Mouse (Mus musculus): ENCODE results near the gene Itga5. TPM values are rescaled to one million over a fixed set of nuclear protein-coding genes. Genes with fewer than 3 reads are reported as not detected.

The Itga5 gene
- total RNA-seq, 2 experiments from 2014 or later: 2.8 to 4.3 TPM

DNA sequence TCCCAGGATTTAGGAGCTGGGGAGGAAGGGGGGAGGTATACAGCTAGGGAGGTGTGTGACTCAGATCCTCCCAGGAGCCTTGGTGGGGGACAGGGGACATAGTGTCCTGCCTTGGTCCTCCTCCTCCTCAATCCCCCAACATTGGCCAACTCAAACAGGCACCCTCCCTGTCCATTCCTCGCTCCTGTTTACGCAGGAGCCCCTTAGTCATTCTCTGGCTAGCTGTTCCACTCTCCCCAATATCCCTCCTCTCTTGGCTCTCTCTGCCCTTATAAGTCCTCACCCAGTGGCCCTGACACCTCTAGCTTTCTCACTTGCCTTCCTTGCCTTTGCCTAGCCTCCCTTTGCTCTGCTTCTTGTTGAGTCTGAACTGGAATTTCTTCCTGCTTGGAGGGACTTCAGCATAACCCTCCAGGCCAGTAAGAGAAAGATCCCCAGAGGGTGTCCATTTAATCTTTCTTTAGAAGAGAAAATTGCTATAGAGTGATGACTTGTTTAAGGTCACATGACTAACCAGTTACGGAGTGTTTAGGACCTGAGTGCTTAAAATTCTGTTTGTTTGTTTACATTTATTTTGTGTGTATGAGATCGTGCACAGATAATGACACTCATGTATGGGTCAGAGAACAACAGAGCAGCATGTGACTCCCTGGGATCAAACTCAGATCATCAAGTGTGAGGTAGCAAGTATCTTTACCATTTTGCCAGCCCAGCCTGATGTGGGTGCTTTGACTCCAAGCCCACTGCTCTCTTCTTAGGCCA lies 1.8 kb upstream of the Itga5 start:
- DNase-seq (ENCODE audit: low spot score in 2 of 2): no peak
- intact Hi-C loops (cut with DNase I): no loop called here

DNA sequence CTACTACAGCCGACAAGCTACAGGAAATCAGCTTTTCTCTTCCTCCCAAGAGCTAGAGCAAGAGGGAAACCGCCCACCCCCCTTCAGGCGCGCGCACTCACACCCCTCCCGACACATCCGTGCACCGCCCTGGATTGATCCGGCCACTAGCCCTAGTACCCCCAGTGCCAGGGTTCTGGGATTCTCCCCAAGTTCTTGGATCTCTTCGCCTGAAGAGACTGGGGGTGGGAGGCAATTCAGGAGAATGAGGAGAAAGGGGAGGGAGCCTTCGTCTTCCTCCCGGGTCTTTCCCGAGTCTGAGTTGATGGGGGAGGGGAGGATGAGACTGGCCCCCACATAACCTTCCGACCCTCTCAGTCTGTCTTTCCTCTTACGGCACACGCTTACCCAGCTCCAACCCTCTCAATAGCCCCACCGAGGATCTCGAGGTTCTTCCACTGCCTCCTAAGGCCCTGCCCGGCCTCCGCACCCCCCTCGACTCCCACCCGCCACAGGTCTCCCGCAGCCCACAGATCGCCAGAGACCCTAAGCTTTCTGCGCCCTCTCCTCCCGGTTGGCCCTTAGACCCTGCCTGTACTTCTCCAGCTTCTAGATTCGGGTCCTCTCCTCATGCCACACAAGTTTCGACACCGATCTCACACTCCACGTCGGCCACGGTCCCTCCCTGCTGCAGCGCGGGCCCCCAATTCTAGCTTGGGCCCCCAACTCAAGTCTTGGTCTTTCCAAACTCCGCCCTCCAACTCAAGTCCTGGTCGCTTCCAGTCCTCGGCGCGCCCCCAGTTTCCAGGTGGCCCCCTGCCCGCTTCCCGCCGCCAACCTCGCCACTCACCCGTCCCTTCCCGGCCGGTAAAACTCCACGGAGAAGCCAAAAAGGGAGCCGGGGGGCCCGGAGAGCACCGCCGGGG lies 840 bp downstream of the Itga5 start:
- DNase-seq (ENCODE audit: low spot score in 2 of 2): no peak
- intact Hi-C loops (cut with DNase I): no loop called here

DNA sequence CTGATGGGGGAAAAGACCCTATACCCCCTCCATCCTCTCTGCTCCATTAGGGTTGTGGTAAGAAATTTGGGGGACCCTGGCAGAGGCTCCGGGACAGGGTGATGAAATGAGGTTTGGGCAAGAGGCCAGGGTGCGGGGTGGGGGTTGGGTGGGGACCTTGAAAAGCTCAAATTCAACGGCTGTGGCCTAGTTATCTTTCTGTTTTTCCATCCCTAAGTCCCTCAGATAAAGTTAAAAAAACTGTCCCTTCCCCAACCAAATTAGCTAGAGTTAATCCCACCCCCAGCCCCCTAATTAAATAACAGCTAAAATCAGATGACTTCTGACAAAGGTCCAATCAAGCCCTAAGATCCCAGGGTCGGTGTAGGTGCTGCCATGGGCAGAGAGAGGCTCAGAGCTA lies 1.8 kb downstream of the Itga5 start:
- no peak for DNase-seq (ENCODE audit: low spot score in 2 of 2)
- intact Hi-C loops (cut with DNase I): no loop called here

DNA sequence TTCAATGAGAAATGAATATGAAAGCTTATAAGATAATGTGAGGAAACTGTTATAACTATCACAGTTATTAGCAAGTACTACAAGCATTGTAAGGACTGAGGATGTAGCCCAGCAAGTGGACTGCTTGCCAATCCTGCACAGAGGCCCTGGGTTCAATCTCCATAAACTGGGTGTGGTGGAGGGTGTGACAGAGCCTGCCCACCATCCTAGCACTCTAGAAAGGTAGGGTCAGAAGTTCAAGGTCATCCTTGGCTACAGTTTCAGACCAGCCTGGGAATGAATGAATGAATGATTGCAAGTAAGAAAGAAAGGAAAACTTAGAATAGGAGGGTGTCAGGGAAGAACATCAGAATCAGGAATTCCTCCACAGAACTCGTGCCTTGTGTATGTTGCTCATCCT lies 2.8 kb downstream of the Itga5 start:
- no peak for DNase-seq (ENCODE audit: low spot score in 2 of 2)
- intact Hi-C loops (cut with DNase I): no loop called here

DNA sequence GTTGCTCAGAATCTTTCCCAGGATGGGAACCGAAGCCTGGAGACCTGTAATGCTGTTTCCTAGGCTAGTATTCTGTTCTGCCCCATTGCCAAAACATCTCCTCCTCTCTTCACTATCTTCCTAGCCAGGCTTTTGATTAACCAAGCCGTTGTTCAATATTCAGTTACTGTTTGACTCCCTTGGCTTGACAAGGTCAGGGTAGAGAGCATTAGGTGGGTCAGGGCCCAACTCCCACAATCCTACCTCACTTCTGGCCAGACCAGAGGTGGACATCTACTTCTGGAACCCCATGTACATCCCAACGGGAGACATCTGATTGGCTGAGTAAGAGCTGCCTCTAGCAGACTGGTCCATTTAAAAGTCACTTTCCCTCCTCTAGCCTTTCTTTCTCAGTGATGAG lies 3.6 kb downstream of the Itga5 start:
- intact Hi-C loops (cut with DNase I): no loop called here
- DNase-seq (ENCODE audit: low spot score in 2 of 2): no peak

DNA sequence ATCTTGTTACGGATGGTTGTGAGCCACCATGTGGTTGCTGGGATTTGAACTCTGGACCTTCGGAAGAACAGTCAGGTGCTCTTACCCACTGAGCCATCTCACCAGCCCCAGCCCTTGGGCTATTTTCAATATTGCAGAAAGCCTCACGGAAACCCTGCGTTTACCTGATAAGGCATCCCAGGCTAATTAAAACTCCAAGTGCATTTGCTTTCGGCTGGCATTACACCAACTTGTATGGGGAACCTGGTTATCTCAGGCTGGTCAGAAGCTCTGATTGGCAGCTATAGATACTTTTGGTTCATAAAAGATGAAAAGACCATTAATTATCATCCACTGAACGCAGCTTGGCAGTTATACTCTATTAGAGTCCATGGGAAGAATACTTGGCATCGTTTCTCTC lies 4.2 kb downstream of the Itga5 start:
- intact Hi-C loops (cut with DNase I): no loop called here
- no peak for DNase-seq (ENCODE audit: low spot score in 2 of 2)

DNA sequence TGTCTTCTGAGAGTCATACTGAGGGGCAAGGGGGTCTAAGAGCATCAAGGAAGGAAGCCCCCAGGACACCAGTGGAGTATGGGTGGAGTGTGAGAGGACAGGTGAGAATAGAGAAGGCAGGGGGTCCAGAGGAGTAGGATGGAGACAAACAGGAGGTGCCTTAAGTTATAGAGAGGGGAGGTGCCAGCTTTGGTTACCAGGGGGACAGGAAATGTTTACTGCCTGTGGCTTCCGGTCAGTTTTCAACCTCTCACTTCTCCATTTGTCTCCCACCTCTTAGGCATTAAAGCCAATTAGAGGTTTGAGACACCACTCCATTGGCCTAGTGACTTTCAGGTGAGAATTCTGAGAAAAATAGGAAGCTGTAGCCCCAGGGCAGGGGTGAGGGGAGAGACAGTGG lies 5.3 kb downstream of the Itga5 start:
- no peak for DNase-seq (ENCODE audit: low spot score in 2 of 2)
- intact Hi-C loops (cut with DNase I): no loop called here

DNA sequence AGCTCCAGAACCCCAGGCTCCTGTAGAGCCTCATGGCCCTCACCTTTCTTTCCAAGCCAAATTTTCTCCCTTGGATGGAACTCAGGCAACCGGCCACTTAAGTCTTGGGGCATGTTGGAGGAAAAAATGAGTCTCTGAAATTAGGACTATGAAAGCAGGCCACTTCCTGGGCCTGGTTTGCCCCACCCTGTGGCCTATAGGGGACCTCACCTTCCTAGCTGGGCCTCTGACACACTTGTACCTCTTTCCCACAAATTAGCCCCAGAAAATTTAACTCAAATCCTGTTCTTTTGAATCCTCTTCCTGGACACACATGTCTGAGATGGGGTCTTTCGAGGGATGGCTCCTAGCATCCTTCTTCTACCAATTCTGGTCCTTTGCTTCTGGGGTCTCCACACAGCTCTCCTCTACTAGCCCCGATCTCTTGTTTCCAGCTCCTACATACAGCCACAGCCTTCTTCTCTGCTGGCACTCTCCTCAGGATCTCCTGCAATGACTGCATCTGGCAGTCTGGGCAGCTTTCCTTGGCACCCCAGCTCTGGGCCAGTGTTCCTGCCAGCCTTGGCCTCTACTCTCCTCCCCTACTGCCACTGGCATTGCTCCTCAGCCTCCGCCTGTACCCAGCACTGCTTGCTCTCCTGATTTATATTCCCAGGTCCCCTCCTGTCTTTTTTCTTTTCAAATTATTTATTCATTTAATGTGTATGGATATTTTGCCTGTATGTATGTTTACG lies 6.5 kb downstream of the Itga5 start:
- no peak for DNase-seq (ENCODE audit: low spot score in 2 of 2)
- intact Hi-C loops (cut with DNase I): no loop called here

DNA sequence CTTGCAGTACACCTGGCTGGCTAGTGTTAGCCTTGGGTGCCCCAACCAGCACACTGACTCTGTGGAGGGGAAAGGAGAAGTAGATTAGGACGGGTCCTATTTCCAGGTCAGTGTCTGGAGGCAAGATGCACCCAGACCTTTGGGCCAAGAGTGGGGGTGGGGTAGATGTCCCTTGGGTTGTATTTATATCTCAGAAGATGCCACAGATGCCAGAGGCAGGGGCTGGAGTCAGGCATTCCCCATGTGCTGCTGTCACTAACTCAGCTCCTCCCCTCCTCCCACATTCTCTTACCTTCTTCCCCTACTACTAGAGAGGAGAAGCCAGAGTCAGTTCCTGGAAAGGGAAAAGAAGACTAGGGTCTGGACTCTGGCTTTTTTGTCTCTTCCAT lies 7.4 kb downstream of the Itga5 start:
- intact Hi-C loops (cut with DNase I): no loop called here
- no peak for DNase-seq (ENCODE audit: low spot score in 2 of 2)

DNA sequence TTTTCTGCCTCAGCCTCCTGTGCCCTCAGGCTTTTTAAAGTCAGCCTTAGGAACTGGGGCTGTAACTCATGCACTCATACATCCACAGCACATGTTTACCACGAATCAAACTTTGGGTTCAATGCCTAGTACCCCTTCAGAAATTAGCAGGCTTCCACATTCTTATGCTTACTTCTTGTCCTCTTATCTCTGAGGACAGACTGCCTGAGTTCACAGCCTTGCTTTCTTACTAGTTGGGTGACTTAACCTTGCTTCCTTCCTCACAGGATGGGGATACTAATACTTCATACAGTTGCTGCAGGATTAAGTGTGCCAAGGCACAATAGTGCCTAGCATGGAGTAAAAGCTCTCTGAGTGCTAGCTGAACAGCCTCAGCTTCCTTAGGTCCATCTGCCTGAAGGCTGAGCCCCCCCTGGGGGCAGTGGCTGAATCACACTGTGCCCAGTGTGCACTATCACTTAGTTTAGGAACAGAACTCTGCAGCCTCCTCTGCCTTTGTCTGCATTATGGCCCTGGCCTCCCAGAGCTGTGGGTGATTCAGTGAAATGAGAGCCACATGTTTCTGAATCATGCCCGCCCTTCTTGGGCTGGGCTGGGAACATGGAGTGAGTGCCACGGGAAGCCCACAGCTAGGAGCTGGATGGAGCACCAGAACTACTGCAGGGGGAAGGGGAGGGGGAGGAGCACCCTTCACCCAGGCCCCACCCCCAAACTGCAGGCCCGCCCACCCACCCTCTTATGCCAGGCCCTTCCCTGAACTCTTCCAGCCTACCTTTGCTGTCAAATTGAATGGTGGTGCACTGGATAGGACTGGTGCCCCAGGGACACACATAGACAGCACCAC lies 8.1 kb downstream of the Itga5 start:
- no peak for DNase-seq (ENCODE audit: low spot score in 2 of 2)
- intact Hi-C loops (cut with DNase I): no loop called here

DNA sequence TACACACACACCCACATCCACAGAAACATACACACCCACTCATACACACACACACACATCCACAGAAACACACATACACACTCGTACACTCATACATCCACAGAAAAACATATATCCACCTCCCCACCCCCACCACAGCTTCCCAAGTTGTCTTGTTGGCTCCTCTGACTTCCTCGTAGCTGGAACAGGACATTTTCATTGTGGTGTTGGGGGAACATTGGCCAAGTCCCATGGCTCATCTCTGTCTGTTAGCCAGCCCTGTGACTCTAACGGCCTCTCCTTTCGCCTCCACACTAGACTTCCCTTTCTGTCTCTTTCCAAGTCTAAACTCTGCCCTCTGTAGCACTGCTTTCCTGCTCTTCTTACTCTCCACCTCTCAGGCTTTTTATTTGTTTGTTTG lies 8.7 kb downstream of the Itga5 start:
- intact Hi-C loops (cut with DNase I): no loop called here

DNA sequence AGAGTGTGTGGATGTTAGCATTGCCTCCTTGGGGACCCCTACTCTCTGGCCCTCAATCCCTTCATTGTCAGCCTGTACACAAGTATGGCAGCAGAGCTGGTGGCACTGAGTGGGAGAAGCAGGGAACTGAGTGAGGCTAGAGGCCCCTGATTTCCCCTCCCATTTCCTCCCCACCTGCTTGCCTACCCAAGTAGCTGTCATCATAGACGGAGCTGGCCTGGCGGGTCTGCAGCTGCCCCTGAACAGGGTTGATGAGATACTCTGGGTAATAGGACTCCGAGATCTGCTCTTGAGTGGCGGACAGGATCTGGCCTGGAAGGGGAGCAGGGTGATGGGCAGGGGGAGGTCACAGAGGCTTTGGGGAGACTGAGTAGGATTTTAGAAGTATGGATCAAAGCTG lies 10.4 kb downstream of the Itga5 start:
- intact Hi-C loops (cut with DNase I): no loop called here
- DNase-seq (ENCODE audit: low spot score in 2 of 2): no peak

More for the DNA sequence above, 8.7 kb downstream of the Itga5 start:
- no peak for DNase-seq (ENCODE audit: low spot score in 2 of 2)

DNA sequence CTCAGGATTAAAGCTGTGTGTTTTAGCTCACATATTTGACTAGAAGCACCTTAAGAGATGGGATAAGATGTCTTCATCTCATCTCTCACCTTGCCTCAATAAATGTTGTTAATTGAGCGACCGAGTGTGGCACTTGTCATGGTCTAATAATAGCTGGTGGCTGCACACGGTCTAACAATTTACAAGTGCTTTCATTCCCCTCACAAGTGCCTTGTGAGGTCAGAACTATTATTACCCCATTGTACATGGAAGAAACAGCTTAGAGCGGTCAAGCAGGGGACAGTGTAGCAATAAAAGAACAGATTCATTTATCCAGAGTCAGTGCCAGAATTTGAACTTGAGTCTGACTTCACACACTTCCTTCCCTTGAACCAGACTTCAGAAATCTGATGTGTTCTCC lies 11.1 kb downstream of the Itga5 start:
- intact Hi-C loops (cut with DNase I): no loop called here
- DNase-seq (ENCODE audit: low spot score in 2 of 2): no peak

DNA sequence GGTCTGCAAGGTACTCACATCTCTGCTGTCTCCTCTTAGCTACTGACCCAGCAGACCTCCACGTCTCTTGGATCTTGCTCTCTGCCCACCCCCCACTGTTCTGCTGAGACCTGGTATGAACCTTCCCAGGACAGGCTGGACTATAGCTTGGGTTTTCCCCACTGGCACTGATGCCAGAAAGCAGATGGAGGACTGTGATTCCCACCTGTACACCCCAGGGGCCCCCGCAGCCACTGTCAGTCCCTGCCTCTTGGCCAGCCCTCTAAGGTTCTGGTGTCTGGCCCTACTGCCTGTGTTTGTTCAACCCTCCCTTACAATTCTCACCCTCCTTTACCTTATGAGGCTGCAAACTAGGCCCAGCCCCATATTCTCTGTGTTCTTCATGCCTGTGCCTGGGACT lies 11.9 kb downstream of the Itga5 start:
- DNase-seq (ENCODE audit: low spot score in 2 of 2): no peak
- intact Hi-C loops (cut with DNase I): no loop called here

DNA sequence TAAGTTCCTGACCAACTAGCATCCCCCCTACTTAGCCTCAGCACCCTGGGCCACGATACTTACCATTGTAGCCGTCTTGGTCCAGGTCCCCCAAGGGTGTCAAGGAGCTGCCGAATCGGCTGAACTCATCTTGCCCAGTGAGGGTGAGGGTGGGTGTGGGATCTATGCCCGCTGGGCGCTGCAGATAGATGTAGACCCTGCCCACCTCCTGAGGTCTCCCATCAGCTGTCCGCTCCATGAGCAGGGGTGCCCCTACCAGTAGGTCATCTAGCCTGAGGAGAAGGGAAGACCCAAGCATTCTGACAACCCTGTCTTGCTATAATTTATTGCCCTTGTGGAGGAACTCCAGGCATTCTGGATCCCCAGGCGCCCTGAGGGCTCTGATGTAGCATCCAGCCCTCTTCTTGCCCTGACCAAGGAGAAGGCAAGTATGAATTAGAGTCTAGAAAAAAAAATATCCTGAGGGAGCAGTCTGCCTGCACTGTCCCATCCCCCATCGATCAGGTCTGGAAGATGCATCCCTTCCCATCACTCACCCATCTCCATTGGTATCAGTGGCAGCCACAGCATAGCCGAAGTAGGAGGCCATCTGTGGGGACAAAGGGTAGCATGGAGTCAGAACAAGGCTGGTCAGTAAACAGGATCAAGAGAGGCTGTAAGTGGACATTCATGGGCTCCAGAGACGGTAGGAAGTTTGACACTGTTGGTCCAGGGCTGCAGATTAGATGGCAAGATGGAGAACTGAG lies 12.9 kb downstream of the Itga5 start:
- intact Hi-C loops (cut with DNase I): no loop called here
- no peak for DNase-seq (ENCODE audit: low spot score in 2 of 2)

DNA sequence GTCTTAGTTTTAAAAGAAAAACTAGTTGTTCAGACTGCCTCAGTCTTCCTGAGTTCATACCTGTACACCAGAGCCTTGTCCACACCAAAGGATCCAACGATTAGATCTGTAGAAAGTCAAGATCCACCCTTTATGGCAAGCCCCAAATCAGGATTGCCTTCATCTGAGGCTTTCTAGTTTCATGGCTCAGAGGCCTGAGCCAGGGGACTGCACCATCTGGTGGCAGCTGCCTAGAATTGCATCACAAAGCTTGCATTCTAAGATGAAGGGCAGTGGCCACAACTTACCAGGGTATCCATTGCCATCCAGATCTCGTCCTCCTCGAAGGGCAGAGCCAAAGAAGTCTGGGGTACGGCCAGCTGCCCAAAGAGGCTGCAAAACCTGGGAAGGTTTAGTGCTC lies 13.7 kb downstream of the Itga5 start:
- DNase-seq (ENCODE audit: low spot score in 2 of 2): no peak
- intact Hi-C loops (cut with DNase I): no loop called here

DNA sequence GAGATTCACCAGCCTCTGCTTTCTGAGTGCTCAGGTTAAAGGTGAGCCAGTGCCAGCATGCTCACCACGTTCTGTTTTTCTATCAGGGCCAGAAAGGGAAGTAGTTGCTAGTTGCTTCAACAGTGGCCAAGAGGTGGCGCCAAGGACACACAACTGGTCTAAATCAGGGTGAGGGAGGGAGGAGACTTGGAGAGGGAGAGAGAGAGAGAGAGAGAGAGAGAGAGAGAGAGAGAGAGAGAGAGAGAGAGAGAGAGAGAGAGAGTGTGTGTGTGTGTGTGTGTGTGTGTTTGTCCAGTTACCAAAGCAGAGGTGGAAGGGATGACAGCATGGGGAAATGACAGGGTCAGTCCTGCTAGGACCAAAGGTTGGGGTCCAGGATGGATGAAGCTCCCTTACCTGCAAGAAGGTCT lies 19.3 kb downstream of the Itga5 start:
- intact Hi-C loops (cut with DNase I): loop anchor here (2.0 kb wide), 1 partner anchor 42 kb away; no protein-coding TSS in a partner anchor
- DNase-seq (ENCODE audit: low spot score in 2 of 2): no peak

DNA sequence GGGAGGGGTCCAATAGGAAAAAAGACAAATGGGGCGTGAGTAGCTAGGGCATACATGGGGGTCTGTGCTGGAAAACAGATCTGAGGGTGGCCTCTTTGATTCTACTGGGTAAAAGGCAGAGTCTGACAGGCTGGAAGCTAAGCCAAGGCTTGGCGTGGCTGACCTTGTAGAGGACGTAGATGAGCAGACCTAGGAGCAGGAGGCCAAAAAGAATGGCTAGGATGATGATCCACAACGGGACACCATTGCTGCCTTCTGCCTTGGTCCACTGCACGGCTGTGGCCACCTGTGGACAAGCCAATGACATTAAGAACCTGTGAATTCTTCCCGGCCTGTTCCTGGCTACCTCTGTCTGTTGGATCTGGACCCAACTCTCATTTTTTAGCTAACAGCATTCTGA lies 20.8 kb downstream of the Itga5 start:
- intact Hi-C loops (cut with DNase I): loop anchor here (2.0 kb wide), 1 partner anchor 43 kb away; no protein-coding TSS in a partner anchor
- no peak for DNase-seq (ENCODE audit: low spot score in 2 of 2)

DNA sequence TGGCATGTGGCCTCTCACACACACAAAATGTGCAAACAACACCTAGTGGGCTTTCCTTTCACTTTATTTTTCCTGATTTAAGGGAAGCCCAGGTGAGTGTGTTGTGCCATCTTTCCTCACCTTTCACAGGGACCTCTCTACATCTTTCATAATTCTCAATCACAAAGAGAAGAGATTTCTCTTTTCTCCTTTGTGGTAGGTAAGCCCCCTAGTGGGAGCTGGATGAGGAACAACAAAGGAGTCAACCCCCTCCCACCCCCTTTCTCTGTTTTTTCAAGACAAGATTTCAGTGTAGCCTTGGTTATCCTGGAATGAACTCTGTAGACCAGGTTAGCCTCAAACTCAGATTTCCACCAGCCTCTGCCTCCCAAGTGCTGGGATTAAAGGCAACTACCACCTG lies 23.0 kb downstream of the Itga5 start:
- DNase-seq (ENCODE audit: low spot score in 2 of 2): no peak
- intact Hi-C loops (cut with DNase I): no loop called here
